Mouse (Mus musculus) cortical plate, adult 2 months (tissue): ENCODE measurements at regions not wholly inside any gene's neighbourhood (a gene's known extent, or its start where the extent isn't known, plus 50 kb on each side); places are given as distances from the start of the nearest gene placed in this dataset.
"Not testable (repeated sequence)": the region's sequence is repeated elsewhere in the genome, so short reads cannot be mapped to it uniquely, and the experiment has no call there.

ENCODE experiments used
- CTCF ChIP-seq: fragments of 200-500 bp; IDR thresholded peaks from 2 replicates; pipeline ENCODE4 v1.5.1; 2011; ENCODE audit warnings: mild to moderate bottlenecking, control low read depth, low read length; ENCODE audit not compliant: insufficient read depth; ENCODE audit errors: extremely low read depth
- POLR2A ChIP-seq: fragments of 200-500 bp; IDR thresholded peaks from 2 replicates; pipeline ENCODE4 v1.6.1; 2011; ENCODE audit warnings: mild to moderate bottlenecking, low read length, control low read depth; ENCODE audit not compliant: insufficient read depth; ENCODE audit errors: extremely low read depth

- TF ChIP-seq CTCF, POLR2A: not testable (repeated sequence)
Observed at GRCm38 (mm10) chr13:62007321-62007720, 122.4 kb upstream of the Zfp808 start.
